Mouse (Mus musculus) kidney, postnatal 0 days (tissue): ENCODE data around the gene Gtsf2. TPM values are rescaled to one million over a fixed set of nuclear protein-coding genes. Genes with fewer than 3 reads are reported as not detected.

Source experiments
- ATAC-seq: fragments of 200-750 bp; cut with Nextera tagmentation; replicated peaks from 2 replicates; pipeline ENCODE4 v1.8.0; 2017; ENCODE audit warnings: low read depth, moderate number of reproducible peaks, moderate TSS enrichment, moderate library complexity; ENCODE audit not compliant: low FRiP score
- DNase-seq: peaks from one replicate; pipeline ENCODE4 v3.0.0-alpha.2; 2016; ENCODE audit warnings: low spot score
- H3K27ac ChIP-seq: fragments of 300-500 bp; sonication (generic); 2 replicates; pipeline ENCODE4 v1.5.1; 2014; ENCODE audit warnings: mild to moderate bottlenecking
- H3K27me3 ChIP-seq: fragments of 300-500 bp; sonication (generic); 2 replicates; pipeline ENCODE4 v1.6.1; 2014; ENCODE audit warnings: low read length, mixed read lengths; ENCODE audit not compliant: insufficient read depth
- H3K36me3 ChIP-seq: fragments of 300-500 bp; sonication (generic); 2 replicates; pipeline ENCODE4 v1.6.1; 2014; ENCODE audit warnings: low read length, mixed read lengths; ENCODE audit not compliant: insufficient read depth
- H3K4me1 ChIP-seq: fragments of 300-500 bp; sonication (generic); replicated peaks from 2 replicates; pipeline ENCODE4 v1.6.1; 2014; ENCODE audit warnings: antibody characterized with exemption, low read length, mixed read lengths; ENCODE audit not compliant: insufficient read depth
- H3K4me2 ChIP-seq: fragments of 300-500 bp; sonication (generic); 2 replicates; pipeline ENCODE4 v1.6.1; 2014; ENCODE audit warnings: mild to moderate bottlenecking, low read length, moderate library complexity, mixed read lengths
- H3K4me3 ChIP-seq: fragments of 300-500 bp; sonication (generic); replicated peaks from 2 replicates; pipeline ENCODE4 v1.5.1; 2014; ENCODE audit warnings: low read depth, low read length
- H3K9ac ChIP-seq: fragments of 300-500 bp; sonication (generic); 2 replicates; pipeline ENCODE4 v1.6.1; 2014; ENCODE audit warnings: low read depth, low read length
- H3K9me3 ChIP-seq: fragments of 300-500 bp; sonication (generic); replicated peaks from 2 replicates; pipeline ENCODE4 v1.6.1; 2016; ENCODE audit warnings: low read length, inconsistent platforms, mixed read lengths
- CTCF ChIP-seq: IDR thresholded peaks from 2 replicates; pipeline ENCODE4 v1.5.1; 2016; ENCODE audit warnings: antibody characterized with exemption, low read depth, mild to moderate bottlenecking, moderate library complexity
- WGBS: fragments of 180-500 bp; shearing (Covaris S2); extraction: QIAGEN DNeasy Blood & Tissue Kit; methylation state at CpG from one replicate; pipeline ENCODE4 v1.1.7; 2014; 5-methylcytosine and 5-hydroxymethylcytosine counted together
- polyA plus RNA-seq: library from polyadenylated mRNA; unstranded; fragments of >200 nt; fragmentation: Nextera tagmentation; extraction: Ambion mirVana; gene quantifications from 2 replicates; pipeline ENCODE4 v1.2.1, GENCODE M21; 2015

Gene Gtsf2
- polyA plus RNA-seq, 1 experiment from 2014 or later, result not detected

DNA sequence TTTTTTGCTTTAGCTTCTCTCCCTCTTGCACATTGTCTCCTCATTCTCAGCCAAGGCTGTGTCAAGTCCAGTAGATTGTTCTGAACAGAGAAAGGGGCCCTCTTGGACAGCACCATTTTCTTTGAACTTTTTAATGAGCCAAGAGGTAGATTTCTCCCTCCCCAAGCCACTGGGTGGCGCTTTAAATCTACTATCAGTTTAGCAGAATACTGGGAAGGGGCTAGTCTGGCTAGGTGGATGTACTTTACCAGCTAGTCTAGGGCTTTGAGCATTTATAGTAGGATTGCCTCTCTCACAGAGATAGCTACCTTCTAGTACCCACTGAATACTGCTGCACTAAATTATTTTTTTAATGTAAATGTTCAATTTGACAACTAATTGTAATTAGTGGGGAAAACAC lies 34.2 kb upstream of the Gtsf2 start:
- no peaks in the 10 kb centered on the region for H3K9me3 ChIP-seq
- WGBS, result 0% methylated on average over 1 of the region's 1 CpGs
- H3K4me2 ChIP-seq, result no peak overlapping the region
- DNase-seq (peak; percentile 63), ATAC-seq (no peak)
- TF ChIP-seq CTCF, result peak; percentile 64
- no peak overlapping the region for H3K4me3 ChIP-seq
- no peak overlapping the region for H3K9ac ChIP-seq
- H3K27ac ChIP-seq, result no peak overlapping the region
- H3K36me3 ChIP-seq, result no peaks in the 10 kb centered on the region
- no peaks in the 10 kb centered on the region for H3K27me3 ChIP-seq
- H3K4me1 ChIP-seq, result no peaks in the 10 kb centered on the region

DNA sequence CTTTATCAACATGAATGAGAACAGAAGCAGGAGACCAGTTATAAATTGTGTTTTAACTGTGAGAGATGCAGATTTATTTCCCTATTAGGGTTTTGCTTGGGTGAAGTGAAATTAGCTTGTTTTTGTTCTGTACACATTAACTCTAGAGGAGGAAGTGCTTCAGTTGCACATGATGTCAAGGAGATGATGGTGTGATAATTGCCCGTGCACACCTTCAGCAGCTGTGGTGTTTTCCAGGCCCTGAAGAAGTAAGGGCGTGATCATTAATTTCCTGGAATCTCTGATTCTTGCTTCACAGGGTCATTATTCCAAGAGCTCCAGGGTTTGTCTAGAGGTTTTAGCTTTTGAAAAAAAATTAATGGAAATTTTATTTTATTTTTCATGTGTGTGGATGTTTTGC lies 31.9 kb upstream of the Gtsf2 start:
- DNase-seq (no peak), ATAC-seq (no peak)
- Histone ChIP-seq H3K36me3 (no peaks in the 10 kb centered on the region), H3K4me1 (no peaks in the 10 kb centered on the region), H3K9me3 (no peaks in the 10 kb centered on the region), H3K4me2 (no peak overlapping the region), H3K27ac (no peak overlapping the region), H3K4me3 (no peak overlapping the region), H3K9ac (no peak overlapping the region), H3K27me3 (no peaks in the 10 kb centered on the region)
- TF ChIP-seq CTCF, result no peak
- WGBS, result 52% methylated on average over 2 of the region's 2 CpGs

DNA sequence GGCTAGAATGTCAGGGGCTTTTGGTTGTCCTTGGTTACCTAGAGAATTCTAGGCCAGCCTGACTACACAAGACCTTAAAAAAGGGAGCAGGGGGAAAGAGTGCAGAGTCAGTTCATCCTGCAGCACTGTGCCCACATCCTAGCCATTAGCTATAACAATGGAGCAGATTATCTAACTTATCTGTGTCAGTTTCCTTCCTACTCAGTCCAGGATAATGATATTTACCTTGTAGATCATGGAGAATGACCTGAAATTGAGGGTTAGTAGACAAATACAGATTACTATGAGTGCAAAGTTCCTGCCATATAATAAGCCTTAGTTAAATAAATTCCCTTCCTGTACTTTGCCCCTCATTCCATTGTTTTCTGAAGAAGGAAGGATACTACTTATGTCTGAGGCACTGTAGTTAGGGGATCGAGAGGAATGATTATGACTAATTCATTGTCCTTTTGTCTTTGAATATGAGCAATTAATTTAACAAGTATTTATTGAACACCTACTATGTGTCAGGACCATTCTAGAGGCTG lies 30.9 kb upstream of the Gtsf2 start:
- WGBS, result 63% methylated on average over 1 of the region's 1 CpGs
- no peaks in the 10 kb centered on the region for H3K4me1 ChIP-seq
- H3K9me3 ChIP-seq, result no peaks in the 10 kb centered on the region
- no peak overlapping the region for H3K4me3 ChIP-seq
- DNase-seq (no peak), ATAC-seq (no peak)
- H3K36me3 ChIP-seq, result no peaks in the 10 kb centered on the region
- H3K9ac ChIP-seq, result no peak overlapping the region
- no peak overlapping the region for H3K4me2 ChIP-seq
- no peak overlapping the region for H3K27ac ChIP-seq
- no peaks in the 10 kb centered on the region for H3K27me3 ChIP-seq
- TF ChIP-seq CTCF, result no peak

DNA sequence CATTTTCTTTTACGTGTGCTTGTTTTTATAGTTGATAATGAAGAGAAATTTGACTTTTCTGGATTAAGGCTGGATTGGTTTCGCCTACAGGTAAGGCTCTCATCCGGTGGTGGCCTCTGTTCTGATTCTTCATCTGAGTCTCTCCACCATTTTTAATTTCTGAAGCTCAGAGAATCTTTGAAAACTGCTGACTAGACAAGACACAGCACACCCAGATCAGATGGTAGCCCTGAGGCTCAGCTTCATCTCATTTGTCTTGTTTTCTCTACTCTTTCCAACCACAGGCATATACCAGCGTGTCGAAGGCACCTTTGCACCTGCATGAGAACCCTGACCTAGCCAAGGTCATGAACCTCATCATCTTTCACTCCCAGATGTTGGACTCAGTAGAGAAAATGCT lies 25.5 kb upstream of the Gtsf2 start:
- Histone ChIP-seq H3K4me3 (no peak overlapping the region), H3K27me3 (no peaks in the 10 kb centered on the region), H3K36me3 (no peaks in the 10 kb centered on the region), H3K9ac (no peak overlapping the region), H3K4me1 (no peaks in the 10 kb centered on the region), H3K27ac (no peak overlapping the region), H3K4me2 (no peak overlapping the region), H3K9me3 (no peaks in the 10 kb centered on the region)
- DNase-seq (no peak), ATAC-seq (no peak)
- 77% methylated on average over 5 of the region's 5 CpGs for WGBS
- no peak for TF ChIP-seq CTCF

DNA sequence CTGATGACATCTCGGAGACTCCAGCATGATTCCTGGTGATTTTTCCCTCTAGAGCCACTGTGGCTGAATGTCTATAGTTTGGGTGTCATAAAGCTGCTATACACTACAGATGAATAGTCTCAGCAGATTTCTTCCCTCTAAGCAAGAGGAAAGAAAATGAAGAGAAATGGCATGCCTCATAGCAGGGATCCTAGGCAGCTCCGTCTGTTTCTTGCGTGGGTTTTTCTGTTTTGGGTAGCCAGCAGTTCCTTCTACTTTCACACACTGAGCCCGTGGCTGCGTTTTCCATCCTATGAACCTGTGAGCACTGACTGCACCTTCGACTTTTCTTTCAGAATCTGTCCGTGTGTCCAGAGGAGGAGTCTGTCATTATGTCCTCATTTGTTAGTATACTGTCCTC lies 24.9 kb upstream of the Gtsf2 start:
- ATAC-seq (no peak), DNase-seq (no peak)
- Histone ChIP-seq H3K36me3 (no peaks in the 10 kb centered on the region), H3K27ac (no peak overlapping the region), H3K9ac (no peak overlapping the region), H3K4me3 (no peak overlapping the region), H3K4me2 (no peak overlapping the region), H3K4me1 (no peaks in the 10 kb centered on the region), H3K27me3 (no peaks in the 10 kb centered on the region), H3K9me3 (no peaks in the 10 kb centered on the region)
- TF ChIP-seq CTCF, result no peak
- 87% methylated on average over 7 of the region's 7 CpGs for WGBS

DNA sequence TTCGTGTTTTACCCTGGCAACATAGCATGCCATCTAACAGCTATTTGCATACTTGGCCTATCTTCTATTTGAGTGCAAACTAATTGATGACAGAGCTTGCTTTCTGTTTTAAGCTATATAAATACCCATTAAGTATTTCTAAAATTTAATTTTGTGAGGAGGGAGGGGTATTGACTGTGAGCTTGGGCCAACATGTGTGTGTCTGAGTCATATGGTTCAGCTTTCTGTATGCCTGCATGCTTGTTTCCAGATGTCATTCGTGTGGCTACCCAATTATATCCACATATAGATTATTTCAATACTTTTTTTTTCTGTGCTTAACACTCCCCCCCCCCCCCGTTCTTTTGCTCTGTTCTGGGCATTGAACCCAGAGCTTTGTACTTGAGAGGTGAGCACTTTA lies 24.0 kb upstream of the Gtsf2 start:
- Histone ChIP-seq H3K4me1 (no peaks in the 10 kb centered on the region), H3K9me3 (no peaks in the 10 kb centered on the region), H3K27ac (no peak overlapping the region), H3K36me3 (no peaks in the 10 kb centered on the region), H3K4me3 (no peak overlapping the region), H3K4me2 (no peak overlapping the region), H3K27me3 (no peaks in the 10 kb centered on the region), H3K9ac (no peak overlapping the region)
- DNase-seq (no peak), ATAC-seq (no peak)
- no peak for TF ChIP-seq CTCF
- 79% methylated on average over 3 of the region's 3 CpGs for WGBS

DNA sequence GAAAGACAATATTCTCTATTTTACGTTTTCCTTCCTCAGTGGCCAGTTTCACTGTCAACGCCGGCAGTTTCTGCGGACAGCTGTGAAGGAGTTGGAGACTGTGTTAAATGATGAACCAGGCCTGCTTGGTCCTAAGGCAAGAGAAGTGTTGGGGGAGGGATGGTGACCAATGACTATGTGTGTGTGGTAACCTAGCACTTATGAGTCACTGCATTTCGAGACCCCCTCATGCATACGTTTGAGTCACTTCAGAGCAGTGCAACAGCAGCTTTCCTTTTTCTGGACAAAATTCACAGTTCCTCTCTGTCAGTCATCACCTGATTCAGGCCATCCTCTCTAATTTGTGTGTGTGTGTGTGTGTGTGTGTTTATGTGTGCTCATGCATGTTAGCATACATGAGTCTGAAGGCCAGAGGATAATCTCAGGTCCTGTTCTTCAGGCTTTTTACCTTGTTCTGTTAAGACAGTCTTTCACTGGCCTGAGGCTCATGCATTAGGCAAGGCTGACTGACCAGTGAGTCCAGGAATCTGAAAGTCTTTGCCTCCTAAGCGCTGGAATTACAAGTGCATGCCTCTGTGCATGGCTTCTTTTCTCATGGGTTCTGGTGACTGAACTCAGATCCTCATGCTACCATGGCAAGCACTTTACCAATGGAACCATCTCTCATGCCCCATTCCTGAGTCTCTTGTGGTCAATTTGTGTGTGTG lies 23.4 kb upstream of the Gtsf2 start:
- H3K4me1 ChIP-seq, result no peaks in the 10 kb centered on the region
- 63% methylated on average over 7 of the region's 7 CpGs for WGBS
- H3K9me3 ChIP-seq, result no peaks in the 10 kb centered on the region
- H3K27ac ChIP-seq, result no peak overlapping the region
- no peak overlapping the region for H3K9ac ChIP-seq
- ATAC-seq, result 0 out of 2 replicates have a peak, but pooled peaks have one; percentile 33
- DNase-seq, result no peak
- TF ChIP-seq CTCF, result no peak
- no peaks in the 10 kb centered on the region for H3K27me3 ChIP-seq
- H3K4me3 ChIP-seq, result no peak overlapping the region
- H3K4me2 ChIP-seq, result no peak overlapping the region
- no peaks in the 10 kb centered on the region for H3K36me3 ChIP-seq
